Mouse (Mus musculus) spleen, adult 2 months (tissue): Measurements from ENCODE around the gene Nek7. TPM values are rescaled to one million over a fixed set of nuclear protein-coding genes. Genes with fewer than 3 reads are reported as not detected.

Experiments
- DNase-seq, 2 experiments: peaks; one replicate each; pipeline versions ENCODE4 v3.0.0 to v3.0.0-alpha.2; 2012 to 2021; ENCODE audit warnings: low spot score in 2 of 2, low read depth in 1 of 2
- H3K27ac ChIP-seq: fragments of 200-500 bp; 2 replicates; pipeline ENCODE4 v1.5.1; 2012; ENCODE audit warnings: low read length, inconsistent platforms; ENCODE audit not compliant: insufficient read depth
- H3K27me3 ChIP-seq: fragments of 200-500 bp; 2 replicates; pipeline ENCODE4 v1.6.1; 2012; ENCODE audit warnings: mild to moderate bottlenecking, moderate library complexity, low read length, inconsistent platforms; ENCODE audit not compliant: control insufficient read depth, insufficient read depth
- H3K36me3 ChIP-seq: fragments of 200-500 bp; 2 replicates; pipeline ENCODE4 v1.6.1; 2012; ENCODE audit warnings: mild to moderate bottlenecking, low read length, inconsistent platforms; ENCODE audit not compliant: control insufficient read depth, insufficient read depth
- H3K4me1 ChIP-seq: fragments of 200-500 bp; 2 replicates; pipeline ENCODE4 v1.6.1; 2011; ENCODE audit warnings: inconsistent platforms; ENCODE audit not compliant: control insufficient read depth, insufficient read depth, insufficient read length
- H3K4me3 ChIP-seq: fragments of 200-500 bp; 2 replicates; pipeline ENCODE4 v1.5.1; 2011; ENCODE audit warnings: mild to moderate bottlenecking, inconsistent platforms; ENCODE audit not compliant: insufficient read depth, insufficient read length; ENCODE audit errors: extremely low read depth
- CTCF ChIP-seq: fragments of 200-500 bp; IDR thresholded peaks from 2 replicates; pipeline ENCODE4 v1.5.1; 2011; ENCODE audit warnings: mild to moderate bottlenecking, inconsistent platforms; ENCODE audit not compliant: insufficient read depth, insufficient read length, insufficient replicate concordance; ENCODE audit errors: extremely low read depth
- POLR2A ChIP-seq: fragments of 200-500 bp; IDR thresholded peaks from 2 replicates; pipeline ENCODE4 v1.6.1; 2011; ENCODE audit warnings: low read depth, low read length, inconsistent platforms
- WGBS: fragments of 180-500 bp; shearing (Covaris S2); methylation state at CpG from one replicate; pipeline ENCODE4 v1.1.7; 2018; 5-methylcytosine and 5-hydroxymethylcytosine counted together
- polyA plus RNA-seq: library from polyadenylated mRNA; depleted of rRNA; stranded (reverse); fragments of >200 nt; gene quantifications from 2 replicates; pipeline ENCODE4 v1.2.3, GENCODE M21; 2012

Nek7 gene
- polyA plus RNA-seq, 1 experiment, result 6.5 TPM

DNA sequence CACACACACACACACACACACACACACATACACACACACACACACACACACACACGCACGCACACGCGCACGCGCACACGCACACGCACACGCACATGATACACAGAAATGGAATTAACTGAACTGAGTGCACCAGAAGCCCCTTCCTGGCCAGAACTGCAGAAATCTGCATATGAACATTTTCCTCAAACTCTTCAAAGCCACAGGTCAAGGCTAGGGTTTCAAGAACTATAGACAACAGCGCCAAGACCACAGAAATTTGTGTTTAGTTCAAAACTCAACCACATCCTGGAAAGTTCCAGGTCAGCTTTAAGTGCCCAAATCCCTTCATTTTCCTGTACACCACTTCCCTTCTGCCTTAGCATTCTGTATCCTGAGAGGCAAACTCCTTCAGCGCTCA is 21.9 kb downstream of the Nek7 start:
- no peak overlapping the region for H3K4me3 ChIP-seq
- DNase-seq, result no peak
- peaks cover 6% of the 10 kb centered on the region for H3K4me1 ChIP-seq
- no peak overlapping the region for H3K27ac ChIP-seq
- TF ChIP-seq CTCF (no peak), POLR2A (no peak)
- H3K36me3 ChIP-seq, result peaks cover 3% of the 10 kb centered on the region
- 88% methylated on average over 11 of the region's 11 CpGs for WGBS
- no peaks in the 10 kb centered on the region for H3K27me3 ChIP-seq

DNA sequence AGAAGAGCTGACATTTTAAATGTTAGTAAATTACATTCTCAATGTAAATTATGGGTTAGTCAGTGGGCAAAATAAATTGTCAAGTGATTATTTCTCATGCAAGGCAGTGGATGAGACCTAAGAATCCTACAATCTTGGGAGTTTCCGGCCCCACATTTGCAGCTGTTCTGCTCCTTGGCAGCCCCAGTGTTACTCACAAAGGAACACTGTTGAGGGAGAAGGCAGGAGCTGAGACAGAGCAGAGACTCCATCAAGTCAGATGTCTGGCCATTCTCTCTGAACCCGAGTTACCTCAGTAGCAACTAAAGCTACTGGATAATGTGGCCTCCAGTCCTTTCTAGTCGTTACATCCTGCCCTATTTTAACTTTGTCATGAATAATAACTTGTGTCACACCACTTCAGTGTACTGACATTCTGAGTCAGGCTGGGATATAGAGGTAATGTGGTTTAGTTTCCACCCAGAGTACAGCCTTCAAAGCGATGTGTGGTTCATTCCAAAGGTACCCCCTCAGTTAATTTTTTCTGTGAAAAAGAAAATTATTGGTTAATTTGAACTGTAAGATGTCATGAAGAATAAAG is 23.7 kb downstream of the Nek7 start:
- no peak for DNase-seq
- Histone ChIP-seq H3K4me1 (peaks cover 6% of the 10 kb centered on the region), H3K27ac (no peak overlapping the region), H3K36me3 (peaks cover 3% of the 10 kb centered on the region), H3K4me3 (no peak overlapping the region), H3K27me3 (no peaks in the 10 kb centered on the region)
- no peak for TF ChIP-seq POLR2A
- TF ChIP-seq CTCF, result no peak
- WGBS, result 75% methylated on average over 4 of the region's 4 CpGs

DNA sequence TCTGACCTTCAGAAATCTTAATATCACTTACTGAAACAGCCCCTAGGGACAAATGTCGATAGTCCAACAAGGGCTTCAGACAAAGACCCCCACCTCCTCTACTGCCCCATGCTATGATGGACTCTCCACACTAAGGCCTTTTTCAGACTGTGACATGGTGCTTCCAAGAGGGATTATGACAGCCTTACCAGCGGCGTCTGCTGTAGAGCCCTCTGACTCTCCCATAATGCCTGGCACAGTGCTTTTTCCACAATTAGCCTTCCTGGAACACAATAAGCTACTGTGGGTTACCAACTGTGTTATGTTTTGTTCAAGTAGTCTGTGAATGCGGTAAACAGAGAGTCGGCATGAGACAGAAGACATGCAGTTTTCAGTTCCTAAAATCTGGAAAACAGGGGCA is 25.0 kb downstream of the Nek7 start:
- TF ChIP-seq POLR2A (no peak), CTCF (no peak)
- Histone ChIP-seq H3K36me3 (peaks cover 3% of the 10 kb centered on the region), H3K4me1 (peaks cover 6% of the 10 kb centered on the region), H3K27ac (no peak overlapping the region), H3K27me3 (no peaks in the 10 kb centered on the region), H3K4me3 (no peak overlapping the region)
- 92% methylated on average over 5 of the region's 5 CpGs for WGBS
- no peak for DNase-seq

DNA sequence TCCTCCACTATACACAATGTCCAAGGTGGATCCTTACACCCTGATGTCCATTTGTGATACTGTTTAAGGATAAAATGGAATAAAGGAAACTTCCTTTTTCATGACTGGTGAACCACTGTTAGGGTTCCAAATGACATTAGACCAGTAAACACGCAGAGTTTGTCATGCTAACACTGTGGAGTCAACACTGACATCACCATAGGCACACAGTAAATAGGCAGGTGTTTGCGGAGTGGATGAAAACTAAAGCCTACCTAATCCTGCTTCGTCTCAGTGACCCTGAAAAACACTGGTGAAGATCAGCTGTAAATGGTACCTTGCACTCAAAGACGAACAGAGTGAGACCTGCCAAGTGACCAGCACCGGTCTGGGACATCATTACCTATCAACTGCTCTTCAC is 26.0 kb downstream of the Nek7 start:
- 94% methylated on average over 5 of the region's 5 CpGs for WGBS
- Histone ChIP-seq H3K27me3 (no peaks in the 10 kb centered on the region), H3K4me1 (peaks cover 10% of the 10 kb centered on the region; the same call in 1 of the 2 replicates), H3K27ac (no peak overlapping the region), H3K4me3 (no peak overlapping the region), H3K36me3 (peaks cover 3% of the 10 kb centered on the region)
- TF ChIP-seq POLR2A, result no peak
- no peak for TF ChIP-seq CTCF
- DNase-seq, result no peak

DNA sequence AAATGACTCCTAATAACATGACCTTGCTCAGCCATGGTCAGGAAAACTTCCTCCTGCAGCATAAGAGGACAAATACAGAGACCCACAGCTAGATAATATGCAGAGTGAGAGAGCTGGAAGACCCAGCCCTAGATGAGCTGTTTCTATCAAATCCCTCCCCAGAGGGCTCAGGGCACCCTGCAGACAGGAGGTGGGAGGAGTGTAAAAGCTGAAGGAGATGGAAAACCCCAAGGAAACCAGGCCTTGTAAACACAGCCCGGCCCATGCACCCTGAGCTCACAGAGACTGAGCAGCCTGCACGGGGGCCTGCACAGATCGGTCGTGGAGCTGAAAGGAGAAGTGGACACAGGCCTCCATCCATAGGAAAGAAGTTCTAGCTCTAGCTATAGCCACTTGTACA is 27.5 kb downstream of the Nek7 start:
- no peak overlapping the region for H3K4me3 ChIP-seq
- H3K27me3 ChIP-seq, result no peaks in the 10 kb centered on the region
- 85% methylated on average over 4 of the region's 4 CpGs for WGBS
- TF ChIP-seq POLR2A, result no peak
- no peak for TF ChIP-seq CTCF
- H3K36me3 ChIP-seq, result peaks cover 3% of the 10 kb centered on the region
- no peak overlapping the region for H3K27ac ChIP-seq
- peaks cover 6% of the 10 kb centered on the region; the same call in 1 of the 2 replicates for H3K4me1 ChIP-seq
- no peak for DNase-seq

DNA sequence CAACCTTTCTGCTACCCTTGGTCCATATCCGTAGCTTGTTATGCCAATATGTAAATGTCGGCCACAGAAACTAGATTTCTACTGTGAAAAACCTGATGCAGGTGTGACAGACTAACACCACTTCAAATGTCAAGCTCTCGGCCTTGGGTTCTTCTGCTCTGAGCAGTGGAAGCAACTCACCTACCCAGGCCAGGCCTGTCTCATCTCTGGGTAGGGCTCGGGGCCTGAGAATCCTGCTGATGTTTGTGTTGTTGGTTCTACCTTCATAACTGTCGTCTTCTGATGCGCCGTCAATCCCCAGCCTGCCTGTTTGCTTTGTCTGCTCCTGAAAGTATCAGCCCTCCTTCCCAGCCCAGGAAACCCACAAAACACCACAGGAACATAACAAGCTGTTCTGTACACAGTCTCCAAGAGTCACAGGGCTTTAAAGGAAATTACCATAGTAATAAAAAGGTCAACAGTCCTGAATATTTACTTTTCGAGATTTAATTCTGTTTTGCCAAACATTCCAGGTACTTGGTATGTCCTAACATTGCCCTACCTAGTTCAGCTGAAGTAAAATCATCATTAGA is 29.4 kb downstream of the Nek7 start:
- TF ChIP-seq CTCF (no peak), POLR2A (no peak)
- no peak overlapping the region for H3K27ac ChIP-seq
- peaks cover 4% of the 10 kb centered on the region; the same call in 1 of the 2 replicates for H3K4me1 ChIP-seq
- WGBS, result 83% methylated on average over 8 of the region's 8 CpGs
- no peak for DNase-seq
- H3K27me3 ChIP-seq, result no peaks in the 10 kb centered on the region
- H3K4me3 ChIP-seq, result no peak overlapping the region
- H3K36me3 ChIP-seq, result peaks cover 3% of the 10 kb centered on the region

DNA sequence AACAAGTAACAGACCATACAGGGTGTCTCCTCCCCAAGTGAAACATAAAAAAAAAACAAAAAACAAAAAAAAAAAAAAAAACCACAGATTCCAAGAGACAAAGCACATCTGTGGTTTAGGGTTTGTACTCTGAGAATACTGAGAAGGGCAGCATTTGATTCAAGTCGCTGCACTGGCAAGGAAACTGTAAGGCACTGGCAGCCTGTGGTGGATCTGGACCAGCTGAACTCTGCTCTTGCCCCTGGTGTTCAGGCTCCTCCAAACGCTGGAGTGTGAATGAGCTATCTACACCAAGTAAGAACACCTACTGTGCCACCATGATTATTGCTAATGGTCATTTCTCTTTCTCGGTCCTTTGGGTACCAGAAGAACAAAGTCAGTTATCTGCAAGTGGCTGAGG is 30.8 kb downstream of the Nek7 start:
- H3K4me1 ChIP-seq, result peaks cover 10% of the 10 kb centered on the region
- H3K27ac ChIP-seq, result no peak overlapping the region
- no peaks in the 10 kb centered on the region for H3K36me3 ChIP-seq
- TF ChIP-seq CTCF (no peak), POLR2A (no peak)
- WGBS, result 56% methylated on average over 3 of the region's 3 CpGs
- no peak overlapping the region for H3K4me3 ChIP-seq
- H3K27me3 ChIP-seq, result no peaks in the 10 kb centered on the region
- DNase-seq, result no peak
